In genomic region chr5:125531634-125532033, GRCm38 (mm10) we compare ENCODE assay signal across 8 mouse cellular contexts. TPM values are rescaled to one million over a fixed set of nuclear protein-coding genes. Genes with fewer than 3 reads are reported as not detected.
DNase-seq lines count a peak whose midpoint lies in the region; ATAC-seq and TF ChIP-seq lines count a peak whose summit lies in the region.

Tmem132b (plus strand) TSS chr5:125531774.

- H3K9ac ChIP-seq in neural tube, embryonic 11.5 days (ENCODE audit: low read length): peak within 1 kb of the TSS; percentile 57

- DNase-seq in ES-CJ7 (ENCODE audit: low read depth, low spot score): peak; percentile 83
- peak; percentile 45 to 50 for DNase-seq in frontal cortex, postnatal 25 days (ENCODE audit: low spot score in 2 of 2)
- DNase-seq in left cerebral cortex, postnatal 10 days (ENCODE audit: extremely low spot score in 1 of 2, low spot score in 2 of 2): peak in 1 of 2 experiments; percentile 38
- DNase-seq in neural tube, embryonic 11.5 days (ENCODE audit: low spot score): peak; percentile 52
- no peak for DNase-seq in gastrocnemius, adult 8-10 months (ENCODE audit: low spot score in 2 of 2)
- DNase-seq in urinary bladder, adult 18-20 months (ENCODE audit: low spot score in 2 of 2): no peak
- DNase-seq in ovary, postnatal 36 days (ENCODE audit: low spot score): no peak

- ATAC-seq in neural tube, embryonic 11.5 days (ENCODE audit: insufficient read depth, low FRiP score, low TSS enrichment): no peak

- H3ac ChIP-seq in C2C12 (ENCODE audit: control insufficient read depth, insufficient read length, low read depth): peak within 1 kb of the TSS; percentile 46

- H3K4me3 ChIP-seq in C2C12 (ENCODE audit: insufficient read depth, poor library complexity, severe bottlenecking): peak within 1 kb of the TSS; percentile 18
- peak within 1 kb of the TSS; percentile 62 for H3K4me3 ChIP-seq in neural tube, embryonic 11.5 days (ENCODE audit: low read depth, low read length)

- intact Hi-C loops in left cerebral cortex, postnatal 10 days (cut with DNase I): loop anchor here (5.0 to 10.0 kb wide), 7 partner anchors 223 to 1283 kb away; no protein-coding TSS in a partner anchor

- no peaks in the 10 kb centered on the region for H3K79me3 ChIP-seq in C2C12 (ENCODE audit: low read depth)

- peaks cover 29% of the 10 kb centered on the region for H3K4me1 ChIP-seq in neural tube, embryonic 11.5 days (ENCODE audit: control insufficient read depth, insufficient read depth, low read length)

- H3K36me3 ChIP-seq in C2C12 (ENCODE audit: control insufficient read depth, insufficient read depth): no peaks in the 10 kb centered on the region
- H3K36me3 ChIP-seq in neural tube, embryonic 11.5 days (ENCODE audit: control insufficient read depth, insufficient read depth, low read length): no peaks in the 10 kb centered on the region

- peaks cover 52% of the 10 kb centered on the region for H3K27me3 ChIP-seq in C2C12 (ENCODE audit: control insufficient read depth, insufficient read depth, insufficient read length)
- peaks cover 47% of the 10 kb centered on the region for H3K27me3 ChIP-seq in neural tube, embryonic 11.5 days (ENCODE audit: control insufficient read depth, insufficient read depth, low read length)

- H3K4me2 ChIP-seq in neural tube, embryonic 11.5 days (ENCODE audit: low read depth): peak within 1 kb of the TSS; percentile 91

- 3% methylated on average over 25 of the region's 25 CpGs for WGBS in neural tube, embryonic 11.5 days

- no peak for TF ChIP-seq CTCF in C2C12 (IDR thresholded peaks at IDR 0.05; ENCODE audit: control insufficient read depth, insufficient read depth, insufficient read length)

- no peaks in the 10 kb centered on the region for H3K79me2 ChIP-seq in C2C12 (ENCODE audit: control insufficient read depth, insufficient read depth)

- H3K9me3 ChIP-seq in neural tube, embryonic 11.5 days (ENCODE audit: control insufficient read depth, low read length): no peaks in the 10 kb centered on the region; the same call in 1 of the 2 replicates

- H3K27ac ChIP-seq in neural tube, embryonic 11.5 days (ENCODE audit: low read depth, low read length): 0 out of 2 replicates have a peak within 1 kb of the TSS, but pooled peaks have one; percentile 31

TF ChIP-seq in C2C12, 6 proteins besides CTCF, POLR2A, EP300 and RAD21:
- TF ChIP-seq CEBPB (IDR thresholded peaks at IDR 0.05; ENCODE audit: low read depth) (no peak), MYOD1 (IDR thresholded peaks at IDR 0.05; ENCODE audit: control insufficient read depth, insufficient read length, low read depth) (no peak), USF1 (IDR thresholded peaks at IDR 0.05; ENCODE audit: low read depth) (peak; percentile 41), MAX (IDR thresholded peaks at IDR 0.05) (no peak)

RNA-seq across cellular contexts. Expression of gene Tmem132b, which starts in this region (rescaled TPM):
- under 0.01 TPM for polyA plus RNA-seq in C2C12 (2012; fragmentation: generic; extraction: Trizol)
- 100 to 1,000 TPM; 109 to 114 TPM for total RNA-seq in left cerebral cortex, postnatal 10 days (2021)
- polyA plus RNA-seq in neural tube, embryonic 11.5 days (2014; fragmentation: Nextera tagmentation; extraction: Ambion mirVana): 1.4 and 1.5 TPM in 2 replicates
- 1 to 10 TPM; 2.6 to 7.0 (median 4.5) TPM for total RNA-seq in gastrocnemius, adult 8-10 months (2022)

Comparison
In these comparisons a context has a peak if more than half of its experiments do, and no peak if none do; other contexts are left out.
1. RNA of gene Tmem132b (total RNA-seq): 109 to 114 TPM in left cerebral cortex, postnatal 10 days; 2.6 to 7.0 TPM in gastrocnemius, adult 8-10 months; every median in the first group is over 10 times any median in the second.
2. DNase-seq: peak in ES-CJ7 (single experiment), frontal cortex, postnatal 25 days (2 of 2) and neural tube, embryonic 11.5 days (single experiment); none in gastrocnemius, adult 8-10 months (0 of 2), urinary bladder, adult 18-20 months (0 of 2) and ovary, postnatal 36 days (single experiment).